Mouse (Mus musculus): Measurements from ENCODE around the gene Ypel2. TPM values are rescaled to one million over a fixed set of nuclear protein-coding genes. Genes with fewer than 3 reads are reported as not detected.

Ypel2 gene
- 2.7 and 4.6 TPM in 2 replicates for total RNA-seq (2014; rRNA removed)
- polyA plus RNA-seq (2015; fragmentation: Nextera tagmentation; extraction: Ambion mirVana): 3.4 and 3.6 TPM in 2 replicates

- H3K9ac ChIP-seq (replicated peaks; ENCODE audit: low read length): peak within 1 kb of the TSS; percentile 66
- TF ChIP-seq CTCF (IDR thresholded peaks at IDR 0.05; ENCODE audit: low read depth): peak; percentile 18; the same call in 1 of the 2 replicates
- peak within 1 kb of the TSS; percentile 89 for H3K4me3 ChIP-seq (ENCODE audit: low read length)
- H3K4me2 ChIP-seq (ENCODE audit: low read depth, low read length): peak within 1 kb of the TSS; percentile 83
- DNase-seq (ENCODE audit: low spot score) (peak; percentile 97), ATAC-seq (peak; percentile 100)
- H3K9me3 ChIP-seq (ENCODE audit: low read length): no peaks in the 10 kb centered on the region
- H3K27me3 ChIP-seq (ENCODE audit: insufficient read depth, low read length): no peaks in the 10 kb centered on the region
- no peaks in the 10 kb centered on the region for H3K36me3 ChIP-seq (ENCODE audit: insufficient read depth, low read length)
- H3K4me1 ChIP-seq (ENCODE audit: insufficient read depth, low read length): peaks cover 4% of the 10 kb centered on the region; the same call in 1 of the 2 replicates
- peak within 1 kb of the TSS; percentile 81 for H3K27ac ChIP-seq
- under 1% methylated on average over 96 of the region's 96 CpGs for WGBS
These were observed at the start of gene Ypel2 for GRCm38 (mm10) chr11:86993041-86994037. TSS of gene Ypel2 (minus strand) at chr11:86993707.

GRCm38 (mm10) chr11:87043052-87043451 is 49.5 kb upstream of the Ypel2 start:
- H3K4me2 ChIP-seq (ENCODE audit: low read depth, low read length): no peak overlapping the region
- peaks cover 51% of the 10 kb centered on the region for H3K36me3 ChIP-seq (ENCODE audit: insufficient read depth, low read length)
- DNase-seq (ENCODE audit: low spot score) (no peak), ATAC-seq (no peak)
- no peak overlapping the region for H3K9ac ChIP-seq (replicated peaks; ENCODE audit: low read length)
- no peak overlapping the region for H3K4me3 ChIP-seq (ENCODE audit: low read length)
- H3K4me1 ChIP-seq (ENCODE audit: insufficient read depth, low read length): no peaks in the 10 kb centered on the region
- no peak overlapping the region for H3K27ac ChIP-seq
- H3K27me3 ChIP-seq (ENCODE audit: insufficient read depth, low read length): no peaks in the 10 kb centered on the region
- TF ChIP-seq CTCF (IDR thresholded peaks at IDR 0.05; ENCODE audit: low read depth): no peak
- no peaks in the 10 kb centered on the region for H3K9me3 ChIP-seq (ENCODE audit: low read length)
- WGBS: 90% methylated on average over 3 of the region's 3 CpGs

GRCm38 (mm10) chr11:87039307-87039963 is 45.9 kb upstream of the Ypel2 start:
- H3K27me3 ChIP-seq (ENCODE audit: insufficient read depth, low read length): no peaks in the 10 kb centered on the region
- DNase-seq (ENCODE audit: low spot score): no peak
- WGBS: 89% methylated on average over 9 of the region's 9 CpGs
- no peak overlapping the region for H3K4me3 ChIP-seq (ENCODE audit: low read length)
- ATAC-seq: no peak
- peaks cover 58% of the 10 kb centered on the region for H3K36me3 ChIP-seq (ENCODE audit: insufficient read depth, low read length)
- no peak overlapping the region for H3K4me2 ChIP-seq (ENCODE audit: low read depth, low read length)
- H3K4me1 ChIP-seq (ENCODE audit: insufficient read depth, low read length): no peaks in the 10 kb centered on the region
- no peak for TF ChIP-seq CTCF (IDR thresholded peaks at IDR 0.05; ENCODE audit: low read depth)
- H3K27ac ChIP-seq: no peak overlapping the region
- H3K9me3 ChIP-seq (ENCODE audit: low read length): no peaks in the 10 kb centered on the region
- H3K9ac ChIP-seq (replicated peaks; ENCODE audit: low read length): no peak overlapping the region

GRCm38 (mm10) chr11:87036180-87036579 is 42.7 kb upstream of the Ypel2 start:
- Histone ChIP-seq H3K36me3 (ENCODE audit: insufficient read depth, low read length) (peaks cover 39% of the 10 kb centered on the region), H3K27me3 (ENCODE audit: insufficient read depth, low read length) (no peaks in the 10 kb centered on the region), H3K27ac (no peak overlapping the region), H3K4me2 (ENCODE audit: low read depth, low read length) (no peak overlapping the region), H3K4me1 (ENCODE audit: insufficient read depth, low read length) (no peaks in the 10 kb centered on the region), H3K4me3 (ENCODE audit: low read length) (no peak overlapping the region), H3K9ac (replicated peaks; ENCODE audit: low read length) (no peak overlapping the region), H3K9me3 (ENCODE audit: low read length) (no peaks in the 10 kb centered on the region)
- peak; percentile 35 for TF ChIP-seq CTCF (IDR thresholded peaks at IDR 0.05; ENCODE audit: low read depth)
- WGBS: 76% methylated on average over 4 of the region's 4 CpGs
- DNase-seq (ENCODE audit: low spot score) (no peak), ATAC-seq (no peak)

GRCm38 (mm10) chr11:87028212-87028611 is 34.7 kb upstream of the Ypel2 start:
- no peaks in the 10 kb centered on the region for H3K9me3 ChIP-seq (ENCODE audit: low read length)
- no peak for ATAC-seq
- H3K4me1 ChIP-seq (ENCODE audit: insufficient read depth, low read length): no peaks in the 10 kb centered on the region
- no peak overlapping the region for H3K27ac ChIP-seq
- WGBS: 97% methylated on average over 3 of the region's 3 CpGs
- no peaks in the 10 kb centered on the region for H3K27me3 ChIP-seq (ENCODE audit: insufficient read depth, low read length)
- no peaks in the 10 kb centered on the region; the same call in 1 of the 2 replicates for H3K36me3 ChIP-seq (ENCODE audit: insufficient read depth, low read length)
- H3K4me2 ChIP-seq (ENCODE audit: low read depth, low read length): no peak overlapping the region
- DNase-seq (ENCODE audit: low spot score): no peak
- no peak overlapping the region for H3K9ac ChIP-seq (replicated peaks; ENCODE audit: low read length)
- H3K4me3 ChIP-seq (ENCODE audit: low read length): no peak overlapping the region
- TF ChIP-seq CTCF (IDR thresholded peaks at IDR 0.05; ENCODE audit: low read depth): no peak

GRCm38 (mm10) chr11:87026096-87026875 is 32.8 kb upstream of the Ypel2 start:
- no peak for ATAC-seq
- TF ChIP-seq CTCF (IDR thresholded peaks at IDR 0.05; ENCODE audit: low read depth): no peak
- H3K9me3 ChIP-seq (ENCODE audit: low read length): no peaks in the 10 kb centered on the region
- H3K36me3 ChIP-seq (ENCODE audit: insufficient read depth, low read length): no peaks in the 10 kb centered on the region
- no peak overlapping the region for H3K27ac ChIP-seq
- no peaks in the 10 kb centered on the region for H3K27me3 ChIP-seq (ENCODE audit: insufficient read depth, low read length)
- no peak overlapping the region for H3K9ac ChIP-seq (replicated peaks; ENCODE audit: low read length)
- H3K4me3 ChIP-seq (ENCODE audit: low read length): no peak overlapping the region
- no peaks in the 10 kb centered on the region for H3K4me1 ChIP-seq (ENCODE audit: insufficient read depth, low read length)
- H3K4me2 ChIP-seq (ENCODE audit: low read depth, low read length): no peak overlapping the region
- 77% methylated on average over 9 of the region's 9 CpGs for WGBS
- DNase-seq (ENCODE audit: low spot score): no peak

Measured in hindbrain, postnatal 0 days (tissue).